Mouse (Mus musculus) urinary bladder, postnatal 36 days (tissue): Measurements from ENCODE around the gene Cgref1.

Experiments
- DNase-seq, 2 experiments: peaks; one replicate each; pipeline ENCODE4 v3.0.0; 2022; ENCODE audit warnings: low spot score in 2 of 2, mixed read lengths in 1 of 2

Gene Cgref1

DNA sequence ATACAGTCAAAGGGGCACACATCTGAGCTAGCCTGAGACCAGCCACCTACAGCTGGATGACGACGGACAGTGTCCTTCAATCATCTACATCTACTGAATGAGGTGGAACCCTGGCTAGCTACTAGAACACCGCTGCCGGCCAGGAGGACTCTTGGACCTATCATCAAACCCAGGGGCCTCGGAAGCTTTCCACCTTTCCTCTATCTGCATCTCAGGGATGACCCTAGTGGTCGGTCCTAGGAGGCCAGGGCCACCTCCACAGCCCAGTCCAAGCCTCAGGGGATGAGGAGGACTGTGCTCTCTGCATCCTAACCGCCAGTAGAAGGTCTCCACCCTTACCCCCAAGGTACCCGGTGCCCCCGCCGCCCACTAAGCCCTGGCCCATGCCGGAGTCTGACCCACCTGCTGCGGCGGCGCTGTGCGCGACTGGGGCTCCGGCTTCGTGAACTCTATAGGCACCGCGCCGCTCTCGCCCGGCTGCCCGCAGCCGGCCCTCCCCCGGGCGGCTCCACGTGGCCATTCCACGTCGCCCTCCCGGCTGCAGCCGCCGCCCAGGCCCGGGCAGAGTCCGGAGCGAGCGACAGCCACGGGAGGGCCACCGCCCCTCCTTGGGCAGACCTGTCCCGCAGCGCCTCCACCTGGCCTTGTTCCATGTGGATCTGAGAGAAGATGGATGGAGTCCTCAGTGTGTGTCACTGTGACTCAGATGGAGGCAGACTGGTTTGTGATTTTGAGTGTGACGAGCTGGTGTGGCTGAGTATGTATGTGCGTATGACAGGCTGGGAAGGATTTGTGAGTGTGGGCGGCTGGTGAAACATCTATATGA, at the start of gene Cgref1:
TSS of gene Cgref1 (minus strand) at position 636 of the 826 bp plus-strand sequence.
- DNase-seq: peak; percentile 52 to 66

DNA sequence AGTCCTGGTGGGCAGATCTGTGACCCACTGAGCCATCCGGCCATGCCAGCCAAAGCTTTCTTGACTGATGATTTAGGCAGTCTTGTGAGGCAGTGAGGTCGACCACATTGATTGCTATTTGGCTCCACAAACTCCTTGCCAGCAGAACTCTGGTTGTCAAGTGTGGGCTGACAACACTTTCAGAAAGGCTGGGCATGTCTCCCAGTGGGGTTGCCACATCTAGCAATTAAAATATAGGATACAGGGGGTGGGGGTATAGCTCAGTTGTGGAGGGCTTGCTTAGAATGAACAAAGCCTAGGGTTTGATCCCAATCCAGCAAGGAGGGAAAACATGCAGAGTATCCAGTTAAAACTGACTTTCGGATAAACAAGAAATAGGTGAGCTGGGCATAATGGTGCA, 48.7 kb upstream of the Cgref1 start:
- no peak for DNase-seq

DNA sequence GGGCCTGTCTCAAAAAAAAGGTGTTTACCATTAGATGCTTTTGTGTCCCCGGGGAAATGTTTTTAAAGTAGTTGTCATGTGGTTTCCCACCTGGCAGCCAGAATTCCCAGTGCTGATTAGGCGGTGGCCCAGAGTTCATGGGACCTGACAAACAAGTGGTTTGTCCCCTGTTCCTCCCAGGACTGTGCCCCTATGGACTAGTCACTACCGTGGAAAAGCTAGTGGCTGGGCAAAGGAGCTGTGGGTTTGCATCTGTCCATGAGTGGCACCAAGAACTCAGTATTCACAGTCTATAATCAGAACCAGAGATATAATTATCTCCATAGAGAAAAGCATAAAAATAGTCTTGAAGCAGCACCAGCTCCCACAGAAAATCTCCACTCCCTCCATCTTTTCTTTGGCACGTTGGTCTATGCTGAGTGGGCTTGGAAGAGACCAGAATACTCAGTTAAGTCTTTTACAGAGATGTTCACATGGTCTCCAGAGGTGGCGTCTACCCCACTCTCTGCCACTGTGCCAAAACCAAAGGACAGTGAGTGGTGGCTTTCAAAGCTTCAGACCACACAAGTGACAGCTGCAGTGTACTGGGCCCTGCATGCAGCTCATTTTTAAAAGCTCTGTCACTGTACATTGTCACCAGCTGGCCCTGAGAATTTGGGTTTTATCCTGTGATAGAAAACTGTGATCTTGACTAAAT, 47.7 kb upstream of the Cgref1 start:
- DNase-seq: no peak

DNA sequence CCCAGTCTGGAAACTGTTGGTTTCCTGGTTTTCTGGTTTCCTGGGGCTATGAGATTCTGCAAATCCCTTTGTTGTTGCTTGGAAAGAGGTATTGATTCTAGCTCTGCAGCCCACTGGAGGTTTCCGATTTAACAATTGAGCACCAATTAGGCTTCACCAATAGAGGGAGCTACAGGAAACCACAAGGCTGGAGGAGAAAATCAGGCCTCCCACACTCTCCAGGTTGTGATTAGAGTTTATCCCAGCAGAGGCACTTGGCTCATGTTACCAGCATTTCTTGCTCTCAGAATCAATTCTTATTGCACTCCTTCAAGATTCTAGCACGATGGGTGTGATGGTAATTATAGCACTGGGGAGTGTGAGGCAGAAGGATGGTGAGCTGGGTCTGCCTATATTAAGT, 37.0 kb upstream of the Cgref1 start:
- no peak for DNase-seq

DNA sequence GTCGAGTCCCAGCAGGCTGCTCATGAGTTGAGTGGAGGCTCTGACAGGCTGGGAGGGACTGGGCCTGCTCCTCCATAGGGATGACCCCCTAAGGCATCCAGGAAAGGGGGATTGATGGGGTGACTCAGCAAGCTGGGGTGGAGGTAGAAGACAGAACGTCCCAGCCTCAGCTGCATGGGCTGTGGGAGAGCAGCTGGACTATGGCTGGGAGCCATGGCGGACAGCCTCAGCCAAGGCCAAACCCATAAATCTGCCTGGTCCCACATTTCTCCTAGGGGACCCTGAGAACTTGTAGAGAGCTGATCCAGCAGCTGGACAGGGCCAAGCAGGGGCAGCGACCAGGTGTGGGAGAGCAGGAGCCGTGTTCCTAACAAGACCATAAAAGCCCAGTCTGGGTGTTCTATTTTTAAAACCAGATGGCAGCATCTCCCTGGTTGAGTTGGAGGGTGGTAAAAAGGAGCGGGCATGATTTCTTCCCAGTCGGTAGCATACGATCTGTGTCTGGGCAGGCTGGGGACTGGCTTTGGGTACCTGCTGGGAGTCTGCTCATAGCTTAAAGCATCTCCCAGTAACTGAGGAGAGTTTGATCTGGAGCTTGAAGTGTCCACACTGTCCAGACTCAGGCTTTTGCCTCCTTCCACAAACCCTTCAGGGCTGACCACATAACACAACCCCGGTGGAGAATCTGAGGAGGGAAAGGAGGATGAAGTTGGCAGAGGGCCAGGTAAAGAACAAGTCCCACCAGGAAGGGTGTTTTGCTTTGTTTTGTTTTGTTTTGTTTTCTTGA, 29.7 kb upstream of the Cgref1 start:
- peak; percentile 51 to 71 for DNase-seq

DNA sequence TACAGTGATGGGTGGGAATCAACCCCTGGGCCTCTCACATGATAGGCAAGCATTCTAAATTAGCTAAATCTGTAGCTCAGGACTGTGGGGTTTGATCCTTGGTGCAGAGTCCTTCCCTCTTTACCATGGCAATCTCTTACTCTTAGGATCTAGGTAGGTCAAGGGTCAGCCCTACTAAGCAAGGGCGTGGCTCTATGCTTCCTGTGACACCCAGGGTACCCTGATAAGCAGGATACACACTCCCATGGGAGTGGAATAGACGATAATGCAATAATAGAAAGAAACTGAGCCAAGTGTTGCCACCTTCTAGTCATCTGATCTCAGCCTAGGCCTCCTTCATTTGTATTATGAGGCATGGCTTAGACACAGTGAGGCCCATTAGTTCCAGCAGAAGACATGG, 24.0 kb upstream of the Cgref1 start:
- no peak for DNase-seq

DNA sequence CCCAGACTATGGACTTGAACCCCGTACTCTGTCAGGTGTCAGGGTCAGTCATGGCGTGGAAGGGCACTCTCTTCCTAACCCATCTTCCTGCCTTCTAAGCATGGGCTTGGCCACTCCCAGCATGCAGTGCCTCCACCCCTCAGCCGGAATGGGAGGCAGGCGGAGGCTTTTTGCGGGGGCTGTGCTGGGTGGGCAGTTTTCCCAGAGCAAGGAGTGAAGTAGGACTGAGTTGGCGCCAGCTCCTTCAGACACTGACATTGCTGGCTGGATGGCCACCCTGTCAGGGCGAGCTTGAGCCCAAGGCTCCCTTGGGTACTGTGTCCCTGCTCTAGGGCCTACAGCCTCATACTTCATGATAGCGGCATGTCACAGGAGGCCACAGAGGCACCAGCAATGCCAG, 23.0 kb upstream of the Cgref1 start, which contains the start of gene Tcf23:
TSS of gene Tcf23 (plus strand) at position 247 of the 400 bp plus-strand sequence.
- DNase-seq: peak in 1 of 2 experiments; percentile 77

DNA sequence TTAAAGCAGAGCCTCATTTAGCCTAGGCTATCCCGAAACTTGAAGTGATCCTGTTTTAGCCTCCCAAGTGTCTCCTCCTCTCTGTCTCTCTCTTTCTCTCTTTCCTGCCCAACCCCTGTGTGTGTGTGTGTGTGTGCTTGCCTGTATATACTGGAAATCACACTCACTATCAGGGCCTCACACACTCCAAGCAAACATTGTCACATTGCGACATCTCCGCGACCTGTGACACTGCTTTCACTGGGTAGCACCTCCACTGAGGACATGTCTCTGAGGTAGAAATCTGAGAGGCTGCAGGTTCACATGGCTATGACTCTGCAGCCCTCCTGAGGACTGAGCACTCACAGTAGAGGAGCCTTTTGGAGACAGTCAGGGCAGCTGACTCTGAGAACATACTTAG, 20.8 kb upstream of the Cgref1 start:
- DNase-seq: no peak

DNA sequence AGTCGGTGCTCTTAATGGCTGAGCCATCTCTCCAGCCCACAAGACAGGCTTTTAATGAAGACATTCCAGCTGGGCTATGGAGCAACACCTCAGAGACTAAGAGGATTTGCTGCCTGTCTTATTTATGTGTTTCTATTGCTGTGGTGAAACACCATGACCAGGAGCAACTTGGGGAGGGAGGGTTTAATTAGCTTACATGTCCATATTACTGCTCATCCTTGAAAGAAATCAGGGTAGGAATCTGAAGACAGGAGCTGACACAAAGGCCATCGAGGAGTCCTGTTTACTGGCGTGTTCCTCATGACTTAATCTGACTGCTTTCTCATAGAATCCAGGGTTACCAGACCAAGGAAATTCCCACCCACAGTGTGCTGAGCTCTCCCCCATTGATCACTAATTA, 18.5 kb upstream of the Cgref1 start:
- no peak for DNase-seq

DNA sequence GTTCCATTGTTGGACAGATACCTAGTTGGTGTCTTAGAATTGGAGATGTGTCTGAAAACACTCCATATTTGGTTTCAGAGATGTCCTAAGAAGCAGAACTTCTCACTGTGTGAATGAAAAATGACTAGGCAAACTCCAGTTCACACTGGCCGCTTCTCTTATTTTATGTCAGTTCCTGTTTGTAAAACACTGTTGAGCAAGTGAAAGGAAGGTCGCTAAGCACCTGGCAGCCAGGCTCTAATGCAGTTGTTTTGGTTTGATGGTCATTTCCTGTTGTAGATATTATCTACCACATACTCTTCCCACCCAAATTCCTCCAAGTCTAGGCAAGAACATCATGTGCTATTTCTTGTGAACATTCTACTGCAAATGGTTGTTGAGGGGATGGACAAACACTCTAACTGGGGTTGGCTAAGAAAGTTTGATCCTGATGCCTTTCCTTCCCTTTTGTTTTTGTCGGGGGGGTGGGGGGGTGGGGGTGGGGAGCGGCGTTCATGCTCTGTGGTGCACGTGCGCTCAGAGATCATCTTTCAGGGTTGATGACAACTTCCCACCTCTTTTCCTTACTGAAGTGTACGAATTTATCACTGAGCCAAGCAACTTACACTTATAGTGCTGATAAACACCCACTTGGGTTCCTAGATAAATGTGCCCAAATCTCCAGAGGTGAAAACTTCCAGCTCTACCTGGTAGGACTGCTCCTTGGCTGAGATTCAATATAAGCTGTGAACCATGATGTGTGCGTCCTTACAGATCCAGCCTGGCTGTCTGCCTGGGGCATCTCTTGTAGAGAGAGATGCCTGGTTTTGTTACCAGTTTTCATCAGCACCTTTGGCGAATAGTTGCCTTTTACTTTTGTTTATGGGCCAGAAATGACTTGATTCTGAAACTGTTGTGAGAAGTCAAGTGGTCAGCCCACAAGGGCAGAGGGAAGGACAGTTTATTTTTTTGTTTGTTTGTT, 16.4 kb upstream of the Cgref1 start:
- DNase-seq: no peak

DNA sequence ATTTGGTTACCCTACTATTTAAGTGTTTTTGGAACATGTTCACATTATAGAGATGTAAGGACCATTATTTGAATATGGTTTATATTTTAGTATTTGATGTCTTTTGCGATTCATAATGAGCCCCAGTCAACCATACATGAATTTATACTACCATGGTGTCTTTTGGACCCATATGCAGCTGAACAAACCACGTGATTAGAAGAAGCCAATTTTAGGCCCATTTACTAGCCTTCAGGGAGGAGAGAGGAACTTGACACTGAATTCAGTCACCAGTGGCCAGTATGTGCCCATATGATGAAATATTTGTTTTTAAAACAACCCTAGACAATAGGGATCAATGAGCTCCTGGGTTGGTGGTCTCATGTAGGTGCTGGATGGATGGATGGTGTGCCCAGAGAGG, 15.4 kb upstream of the Cgref1 start:
- DNase-seq: no peak

DNA sequence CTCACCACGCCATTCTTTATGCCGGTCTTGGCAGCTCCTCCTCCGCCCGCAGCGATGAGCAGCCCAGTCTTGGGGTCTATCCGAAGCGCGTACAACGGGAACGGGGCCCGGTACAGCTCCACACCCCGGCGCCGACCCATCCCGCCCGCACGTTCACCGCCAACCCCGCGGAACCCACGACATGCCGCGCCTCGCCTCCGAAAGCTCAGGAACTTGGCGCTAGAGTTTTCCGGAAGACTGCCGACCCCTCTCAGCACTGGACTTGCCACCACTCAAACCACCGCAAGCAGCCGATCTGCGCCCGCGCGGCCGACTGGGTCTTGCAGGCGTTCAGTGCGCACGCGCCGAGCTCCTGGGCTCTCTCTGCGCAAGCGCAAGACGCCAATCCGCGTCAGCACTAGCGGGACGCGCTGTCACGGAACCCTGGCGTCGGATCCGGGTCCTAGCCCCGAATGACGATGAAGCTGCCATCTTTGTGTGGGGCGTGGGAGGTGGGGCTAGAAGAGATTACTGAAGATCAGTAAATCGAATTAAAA, 14.6 kb upstream of the Cgref1 start, which contains the start of gene Preb:
TSS of gene Preb (minus strand) at position 396 of the 536 bp plus-strand sequence.
- DNase-seq: peak; percentile 96 to 99

DNA sequence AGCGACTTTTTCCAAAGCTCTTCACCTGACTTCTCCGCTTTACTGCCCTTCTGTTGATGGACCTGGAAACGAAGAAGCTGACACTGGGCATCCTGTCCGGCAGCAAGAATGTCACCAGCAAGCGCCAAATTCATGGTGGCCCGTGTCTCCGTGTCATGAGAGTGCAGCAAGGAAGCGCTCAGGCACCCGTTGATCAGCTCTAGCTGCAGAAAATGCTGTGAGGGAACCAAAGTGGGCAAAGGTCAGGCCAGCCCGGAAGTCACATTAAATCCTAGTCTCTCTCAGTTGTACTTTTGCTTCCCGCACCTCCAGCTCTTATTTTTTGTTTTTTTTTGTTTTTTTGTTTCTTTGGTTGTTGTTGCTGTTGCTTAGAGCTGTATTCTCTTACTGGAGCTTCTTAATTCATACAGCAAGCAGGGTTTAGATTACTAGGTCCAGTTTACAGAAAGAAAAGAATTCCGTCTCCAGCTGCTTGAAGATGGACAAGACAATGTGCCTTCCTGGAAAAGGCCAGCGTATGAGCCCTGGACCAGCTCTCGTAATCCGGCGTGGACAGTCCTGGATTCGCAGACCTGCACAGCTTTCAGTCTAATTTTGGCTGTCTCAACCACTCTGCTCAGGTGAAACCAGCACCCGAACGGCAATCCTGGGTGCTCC, 13.9 kb upstream of the Cgref1 start:
- DNase-seq: no peak

DNA sequence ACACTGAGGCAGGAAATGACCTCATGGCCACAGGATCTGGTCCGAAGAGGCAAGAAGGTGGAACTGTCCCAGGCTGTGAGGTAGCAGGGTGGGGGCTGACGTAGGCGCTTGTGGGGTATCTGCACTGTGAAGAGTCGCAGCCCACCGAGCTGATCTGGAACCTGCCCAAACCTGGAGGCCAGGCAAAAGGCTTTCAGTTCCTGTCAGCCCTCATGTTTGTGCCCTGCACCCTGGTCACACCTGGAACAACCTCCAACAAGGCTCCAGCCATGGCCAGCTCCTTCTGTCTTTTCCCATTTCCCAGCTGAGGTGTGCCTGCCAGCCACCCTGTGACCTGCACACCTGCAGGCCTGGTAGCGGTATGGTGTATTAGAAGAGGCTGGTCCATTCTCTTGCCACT, 12.5 kb upstream of the Cgref1 start:
- DNase-seq: no peak

DNA sequence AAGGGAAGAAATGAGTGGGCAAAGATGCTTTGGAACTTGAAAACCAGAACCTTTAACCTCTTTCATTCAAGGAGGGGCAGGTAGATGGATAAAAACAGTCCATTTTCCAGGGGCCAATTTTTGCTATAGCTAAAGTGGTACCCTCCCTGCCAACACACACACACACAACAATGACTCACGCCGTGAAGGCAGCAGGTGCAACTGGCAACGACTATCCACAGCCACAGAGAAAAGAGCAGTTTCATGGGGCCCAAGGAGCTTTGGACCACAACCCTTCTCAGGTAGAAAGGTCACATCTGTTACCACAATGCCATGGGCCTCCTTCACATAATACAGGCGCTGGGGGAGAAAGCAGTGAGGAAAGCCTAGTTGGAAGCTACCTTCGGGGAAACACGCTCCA, 10.4 kb upstream of the Cgref1 start:
- no peak for DNase-seq

DNA sequence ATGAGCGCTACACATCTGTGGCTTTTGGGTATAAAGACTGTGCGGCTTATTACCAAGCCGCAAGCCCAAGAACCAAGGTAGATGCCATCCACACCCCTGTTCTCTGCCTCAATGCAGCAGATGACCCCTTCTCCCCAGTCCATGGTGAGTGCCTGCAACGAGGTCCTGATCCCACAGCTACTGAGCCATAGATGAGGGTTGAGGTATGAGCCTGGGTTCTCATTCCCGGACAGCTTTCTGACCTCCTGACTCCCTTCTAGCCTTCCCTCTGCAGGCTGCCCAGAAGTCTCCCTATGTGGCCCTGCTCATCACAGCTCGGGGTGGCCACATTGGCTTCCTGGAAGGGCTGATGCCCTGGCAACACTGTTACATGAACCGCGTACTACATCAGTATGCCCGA, 9.2 kb upstream of the Cgref1 start:
- no peak for DNase-seq

DNA sequence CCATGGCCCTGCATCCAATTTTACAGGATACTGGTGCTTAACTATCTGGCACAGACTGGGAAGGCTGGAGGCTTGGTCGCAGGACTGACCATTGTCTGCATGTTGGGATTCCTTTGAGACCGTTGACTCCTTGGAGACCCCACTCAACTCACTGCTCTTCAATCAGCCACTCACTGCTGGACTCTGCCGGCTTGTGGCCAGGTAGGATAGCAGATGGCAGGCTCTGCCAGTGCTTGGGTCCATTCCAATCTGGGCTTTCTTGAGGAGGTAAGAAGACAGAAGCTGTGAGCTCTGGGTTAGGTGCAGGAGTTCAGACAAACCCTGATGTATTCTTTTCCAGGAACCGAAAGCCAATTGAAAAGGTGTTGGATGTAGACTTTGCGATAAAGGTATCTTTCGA, 8.7 kb upstream of the Cgref1 start:
- DNase-seq: no peak

DNA sequence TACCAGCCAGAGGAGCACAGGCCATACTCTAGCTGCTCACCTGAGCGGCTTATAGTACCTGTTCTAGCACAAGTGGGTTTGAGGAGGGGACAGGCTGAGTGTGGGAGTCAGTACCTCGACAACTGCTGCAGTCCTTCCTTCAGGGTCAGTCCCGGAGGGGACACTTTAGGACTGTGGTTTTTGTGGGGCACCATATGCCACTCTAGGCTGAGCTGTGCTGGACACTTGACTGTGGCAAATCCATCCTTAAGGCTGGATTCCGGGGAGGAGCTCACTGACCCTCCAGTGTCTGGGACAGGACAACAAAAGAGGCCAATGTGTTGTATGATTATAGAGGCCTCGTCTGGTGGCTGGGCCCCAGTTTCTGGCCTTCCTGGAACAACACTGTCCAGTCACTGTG, 7.2 kb upstream of the Cgref1 start:
- DNase-seq: no peak

DNA sequence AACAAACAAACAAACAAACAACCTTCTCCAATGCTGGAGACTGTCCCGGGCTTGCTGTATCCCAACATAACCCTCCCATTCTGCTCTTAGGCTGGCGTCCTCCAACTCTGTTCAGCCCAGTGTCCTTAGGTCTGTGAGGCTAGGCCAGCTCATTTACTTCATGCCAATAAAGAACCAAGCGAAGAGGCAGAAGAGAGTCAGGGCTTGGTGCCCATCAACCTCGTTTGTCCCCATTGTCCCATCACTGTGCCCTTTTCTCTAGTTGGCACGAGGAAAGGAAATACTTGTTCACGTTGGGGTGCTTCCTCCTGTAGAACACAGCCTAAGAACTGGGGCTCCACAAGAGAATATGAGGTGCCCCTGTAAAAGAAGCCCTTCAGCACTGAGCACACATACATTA, 6.3 kb upstream of the Cgref1 start:
- no peak for DNase-seq

DNA sequence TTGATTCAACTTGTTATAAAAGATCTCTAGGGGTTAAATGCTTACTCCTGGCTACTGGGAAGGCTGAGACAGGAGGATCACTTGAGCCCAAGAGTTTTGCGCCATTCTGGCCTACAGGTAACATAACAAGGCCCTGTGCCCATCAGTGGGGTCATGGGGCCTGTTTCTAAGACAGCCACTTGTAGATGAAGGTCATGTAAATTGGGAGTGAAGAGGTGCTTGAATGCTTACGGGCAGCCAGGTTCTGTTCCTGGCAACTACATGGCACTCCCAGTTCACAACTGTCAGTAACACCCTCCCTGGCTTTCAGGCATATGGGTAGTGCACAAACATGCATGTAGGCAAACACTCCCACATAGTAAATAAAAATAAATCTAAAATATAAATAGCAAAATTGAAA, 5.5 kb upstream of the Cgref1 start:
- no peak for DNase-seq
